Comparison of ENCODE assay signal across 11 mouse cellular contexts in the genomic region with DNA sequence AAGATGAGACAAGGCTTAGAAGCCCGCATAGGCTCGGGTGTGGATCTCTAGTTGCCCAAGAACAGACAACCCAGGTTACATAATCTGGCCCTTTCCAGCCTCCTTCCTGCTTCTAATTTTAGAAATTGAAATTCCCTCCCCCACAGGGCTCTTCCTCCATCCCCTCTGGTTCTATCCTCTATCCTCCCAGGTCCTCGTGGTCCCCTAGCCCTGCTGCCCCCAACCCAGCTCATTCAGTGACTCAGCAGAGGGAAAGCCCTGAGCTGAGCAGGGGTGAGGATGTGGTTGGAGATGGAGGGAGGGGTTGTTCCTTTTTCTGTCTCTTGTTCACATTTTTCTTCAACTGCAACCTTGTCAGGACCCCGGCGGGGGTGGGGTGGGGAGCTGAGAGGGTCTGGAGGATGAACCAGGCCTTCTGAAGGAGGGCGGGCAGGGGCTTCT. TPM values are rescaled to one million over a fixed set of nuclear protein-coding genes. Genes with fewer than 3 reads are reported as not detected.
DNase-seq lines count a peak whose midpoint lies in the region; ATAC-seq and TF ChIP-seq lines count a peak whose summit lies in the region.
"Had no signal": no experiment of that assay in that cellular context is flagged by ENCODE, and none has a peak within 500 bp of the region (broad histone marks: within the 10 kb centered on the region; RNA-seq: fewer than 3 reads in every experiment).

No protein-coding gene starts in this region.

- no peak overlapping the region for H3K4me3 ChIP-seq in layer of hippocampus, adult 2 months
- no peak overlapping the region for H3K4me3 ChIP-seq in heart, embryonic 15.5 days
- no peak overlapping the region for H3K4me3 ChIP-seq in olfactory bulb, adult 2 months (ENCODE audit: insufficient read depth, low read depth, low read length)
- H3K4me3 ChIP-seq: erythroblast, embryonic 14.5 days had no signal

- H3K4me2 ChIP-seq in heart, embryonic 15.5 days = no peak overlapping the region

- no peak overlapping the region for H3K9ac ChIP-seq in heart, embryonic 15.5 days

- H3K27ac ChIP-seq in layer of hippocampus, adult 2 months = peak overlapping the region; percentile 47; the same call in 1 of the 2 replicates
- peak overlapping the region; percentile 58 for H3K27ac ChIP-seq in heart, embryonic 15.5 days
- H3K27ac ChIP-seq in olfactory bulb, adult 2 months (ENCODE audit: insufficient read depth, low read depth, low read length) = peak overlapping the region; percentile 37; the same call in 1 of the 2 replicates

- peaks cover 29% of the 10 kb centered on the region for H3K4me1 ChIP-seq in heart, embryonic 15.5 days (replicated peaks)
- peaks cover 16% of the 10 kb centered on the region for H3K4me1 ChIP-seq in olfactory bulb, adult 2 months (ENCODE audit: control insufficient read depth, insufficient read depth, low read length)

- peaks cover 6% of the 10 kb centered on the region; the same call in 1 of the 2 replicates for H3K36me3 ChIP-seq in heart, embryonic 15.5 days

- no peak for TF ChIP-seq CTCF in layer of hippocampus, adult 2 months (conservative IDR thresholded peaks at IDR 0.05)
- TF ChIP-seq CTCF in olfactory bulb, adult 2 months (IDR thresholded peaks at IDR 0.05; ENCODE audit: insufficient read depth, low read depth, low read length) = no peak

- no peaks in the 10 kb centered on the region for H3K27me3 ChIP-seq in heart, embryonic 15.5 days

- 54% methylated on average over 6 of the region's 6 CpGs for WGBS in heart, embryonic 15.5 days
- WGBS in olfactory bulb, adult 2 months = 59% methylated on average over 6 of the region's 6 CpGs

- no peak for TF ChIP-seq POLR2A in olfactory bulb, adult 2 months (IDR thresholded peaks at IDR 0.05; ENCODE audit: insufficient read depth, low read depth, low read length)

- no peak for DNase-seq in layer of hippocampus, adult 2 months (ENCODE audit: low spot score in 2 of 2)
- DNase-seq in layer of hippocampus, adult 9-10 months (ENCODE audit: low spot score) = no peak
- peak; percentile 64 for DNase-seq in T-cell, adult 2 months (ENCODE audit: low spot score)
- DNase-seq in yolk sac, embryonic 10.5 days (ENCODE audit: low spot score) = no peak
- DNase-seq in left cerebral cortex, adult 9 months (ENCODE audit: low spot score in 2 of 2) = no peak

- no peak for ATAC-seq in heart, embryonic 15.5 days (replicated peaks; ENCODE audit: insufficient number of reproducible peaks, insufficient read depth, low FRiP score, low read depth)
- no peak for ATAC-seq in megakaryocyte-erythroid progenitor cell, adult 5-6 weeks (replicated peaks; ENCODE audit: low FRiP score, low TSS enrichment, poor library complexity, severe bottlenecking)
- ATAC-seq: midbrain, embryonic 16.5 days had no signal

- no peaks in the 10 kb centered on the region for H3K9me3 ChIP-seq in heart, embryonic 15.5 days (replicated peaks)

RNA-seq across cellular contexts. Expression of gene Gm16181, which starts 1.0 kb away (rescaled TPM):
- total RNA-seq in layer of hippocampus, adult 2 months (2021) = not detected
- 0.35 and 0.48 TPM in 2 replicates for polyA plus RNA-seq in heart, embryonic 15.5 days (2015; fragmentation: Nextera tagmentation; extraction: Ambion mirVana)
- not detected in 2 replicates for polyA plus RNA-seq in olfactory bulb, adult 2 months (2012; ENCODE audit: insufficient read depth, insufficient read length, low replicate concordance, missing spikeins)
- total RNA-seq in megakaryocyte-erythroid progenitor cell, adult 5-6 weeks (2014; fragmentation: Nextera tagmentation) = not detected in 2 replicates
- total RNA-seq in megakaryocyte-erythroid progenitor cell, adult 5-6 weeks (2017) = not detected in 2 replicates
- polyA plus RNA-seq: erythroblast, embryonic 14.5 days; large intestine, adult 2 months had no signal

RNA-seq across cellular contexts. Expression of gene Atp6v1g2, which starts 13.8 kb away (rescaled TPM):
- 100 to 1,000 TPM; 615 to 646 TPM for total RNA-seq in layer of hippocampus, adult 2 months (2021)
- 8.9 and 9.4 TPM in 2 replicates for polyA plus RNA-seq in heart, embryonic 15.5 days (2015; fragmentation: Nextera tagmentation; extraction: Ambion mirVana)
- polyA plus RNA-seq in olfactory bulb, adult 2 months (2012; ENCODE audit: insufficient read depth, insufficient read length, low replicate concordance, missing spikeins) = not detected in 2 replicates
- 4.5 and 8.0 TPM in 2 replicates for total RNA-seq in megakaryocyte-erythroid progenitor cell, adult 5-6 weeks (2014; fragmentation: Nextera tagmentation)
- total RNA-seq in megakaryocyte-erythroid progenitor cell, adult 5-6 weeks (2017) = 0.99 and 2.2 TPM in 2 replicates

RNA-seq across cellular contexts. Expression of gene Lta, which starts 14.5 kb away (rescaled TPM):
- total RNA-seq in layer of hippocampus, adult 2 months (2021) = under 1 TPM; 0.54 to 0.59 TPM
- polyA plus RNA-seq in heart, embryonic 15.5 days (2015; fragmentation: Nextera tagmentation; extraction: Ambion mirVana) = 0.09 and 0.62 TPM in 2 replicates
- not detected in 2 replicates for polyA plus RNA-seq in olfactory bulb, adult 2 months (2012; ENCODE audit: insufficient read depth, insufficient read length, low replicate concordance, missing spikeins)
- total RNA-seq in megakaryocyte-erythroid progenitor cell, adult 5-6 weeks (2014; fragmentation: Nextera tagmentation) = 0.45 TPM in 1 of 2 replicates, not detected in the other
- total RNA-seq in megakaryocyte-erythroid progenitor cell, adult 5-6 weeks (2017) = not detected in 2 replicates

RNA-seq across cellular contexts. Expression of gene Nfkbil1, which starts 16.0 kb away (rescaled TPM):
- total RNA-seq in layer of hippocampus, adult 2 months (2021) = 10 to 100 TPM; 13.3 to 15.1 TPM
- polyA plus RNA-seq in heart, embryonic 15.5 days (2015; fragmentation: Nextera tagmentation; extraction: Ambion mirVana) = 7.8 and 9.1 TPM in 2 replicates
- polyA plus RNA-seq in olfactory bulb, adult 2 months (2012; ENCODE audit: insufficient read depth, insufficient read length, low replicate concordance, missing spikeins) = not detected in 2 replicates
- total RNA-seq in megakaryocyte-erythroid progenitor cell, adult 5-6 weeks (2014; fragmentation: Nextera tagmentation) = 8.8 and 10.1 TPM in 2 replicates
- 3.5 and 10.1 TPM in 2 replicates for total RNA-seq in megakaryocyte-erythroid progenitor cell, adult 5-6 weeks (2017)

RNA-seq across cellular contexts. Expression of gene Tnf, which starts 17.8 kb away (rescaled TPM):
- total RNA-seq in layer of hippocampus, adult 2 months (2021) = not detected
- polyA plus RNA-seq in heart, embryonic 15.5 days (2015; fragmentation: Nextera tagmentation; extraction: Ambion mirVana) = 0.43 TPM in 1 of 2 replicates, not detected in the other
- not detected in 2 replicates for polyA plus RNA-seq in olfactory bulb, adult 2 months (2012; ENCODE audit: insufficient read depth, insufficient read length, low replicate concordance, missing spikeins)
- total RNA-seq in megakaryocyte-erythroid progenitor cell, adult 5-6 weeks (2014; fragmentation: Nextera tagmentation) = 1.8 TPM in 1 of 2 replicates, not detected in the other
- total RNA-seq in megakaryocyte-erythroid progenitor cell, adult 5-6 weeks (2017) = 0.88 and 7.7 TPM in 2 replicates
- polyA plus RNA-seq: midbrain, embryonic 16.5 days had no signal

Comparison
In these comparisons a context has a peak if more than half of its experiments do, and no peak if none do; other contexts are left out.
1. RNA of gene Atp6v1g2, which starts 13.8 kb away (total RNA-seq): 615 to 646 TPM in layer of hippocampus, adult 2 months; 0.99 to 8.0 TPM in megakaryocyte-erythroid progenitor cell, adult 5-6 weeks; every median in the first group is over 10 times any median in the second.
2. Peak in every context shown above with its lines, with median percentiles within 50 percentile points of each other: H3K27ac ChIP-seq.